Mouse (Mus musculus) adrenal gland, postnatal 36 days (tissue): ENCODE results near the gene Itpkb. TPM values are rescaled to one million over a fixed set of nuclear protein-coding genes. Genes with fewer than 3 reads are reported as not detected.
"Not testable (repeated sequence)": the region's sequence is repeated elsewhere in the genome, so short reads cannot be mapped to it uniquely, and the experiment has no call there.

Experiments used
- DNase-seq, 2 experiments: peaks; one replicate each; pipeline ENCODE4 v3.0.0; 2021; ENCODE audit warnings: mixed read lengths in 1 of 2
- total RNA-seq, 2 experiments: library from RNA; stranded (reverse); gene quantifications; 2 replicates each; pipeline ENCODE4 v1.2.3; 2021

The Itpkb gene
- total RNA-seq, 2 experiments from 2014 or later, result 58.5 to 71.5 TPM

GRCm38 (mm10) chr1:180368112-180368511, 37.8 kb downstream of the Itpkb start:
- no peak for DNase-seq

- no peak for DNase-seq
Measured at GRCm38 (mm10) chr1:180368646-180369045, 38.4 kb downstream of the Itpkb start.

GRCm38 (mm10) chr1:180370858-180371652, 40.8 kb downstream of the Itpkb start:
- DNase-seq, result peak; percentile 36 to 43

GRCm38 (mm10) chr1:180372258-180372657, 42.0 kb downstream of the Itpkb start:
- DNase-seq, result not testable (repeated sequence)

GRCm38 (mm10) chr1:180376598-180376997, 46.3 kb downstream of the Itpkb start:
- DNase-seq, result no peak

DNA sequence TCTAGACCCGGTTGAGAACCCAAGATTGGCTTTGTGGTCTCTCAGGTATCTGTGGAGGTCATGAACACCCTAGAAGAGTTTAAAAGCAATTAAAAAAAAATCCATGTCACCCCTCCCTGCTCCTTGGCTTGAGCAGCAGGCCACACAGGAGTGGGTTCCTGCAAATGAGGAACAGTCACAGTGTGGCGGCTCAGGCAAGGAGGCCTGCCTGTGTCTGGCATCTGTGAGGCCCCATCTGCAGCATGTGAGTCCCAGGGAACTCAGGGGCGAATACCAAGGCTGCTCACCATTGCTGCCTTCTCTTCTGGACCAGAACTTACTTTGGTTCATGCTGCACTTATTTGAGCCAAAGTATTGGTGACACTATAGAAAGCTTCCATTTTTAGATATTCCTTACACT, 49.3 kb downstream of the Itpkb start:
- DNase-seq, result no peak

DNA sequence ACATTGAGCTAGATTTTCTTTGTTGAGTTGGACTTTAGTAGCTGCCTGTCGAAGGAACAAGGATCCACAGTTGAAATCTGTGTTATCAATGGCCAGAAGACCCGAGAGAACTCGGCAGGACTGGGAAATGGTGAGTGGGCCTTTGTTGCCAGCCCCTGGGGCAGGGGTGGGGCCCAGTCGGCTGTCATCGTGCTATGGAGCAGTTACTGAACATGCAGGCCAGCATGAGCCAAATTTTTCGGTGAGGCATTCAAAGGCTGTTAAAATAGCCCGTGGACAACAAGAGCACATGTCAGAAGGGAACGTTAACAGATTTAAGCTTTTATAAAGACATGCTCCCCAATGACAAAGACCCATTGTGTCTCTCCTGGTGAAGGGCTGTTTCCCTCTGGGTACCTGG, 52.1 kb downstream of the Itpkb start:
- DNase-seq, result no peak

DNA sequence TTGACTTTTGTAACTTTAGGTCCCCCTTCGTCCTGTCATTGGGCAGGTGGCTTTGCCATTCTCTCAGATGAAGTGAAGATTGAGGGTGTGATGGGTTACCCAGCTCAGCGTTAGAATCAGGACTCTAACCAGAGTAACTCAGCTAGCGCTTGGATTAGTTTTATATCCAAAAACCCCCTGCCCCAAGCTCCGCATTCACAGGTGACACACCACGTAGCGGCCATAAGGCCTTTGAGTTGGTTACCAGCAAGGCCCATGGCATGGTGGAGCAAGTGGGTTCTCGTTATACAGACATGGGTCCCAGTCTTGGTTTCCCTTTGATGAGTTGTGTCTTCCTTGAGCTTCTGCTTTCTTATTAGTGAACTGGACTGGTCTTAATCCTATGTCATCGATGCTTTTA, 53.6 kb downstream of the Itpkb start:
- DNase-seq, result no peak

DNA sequence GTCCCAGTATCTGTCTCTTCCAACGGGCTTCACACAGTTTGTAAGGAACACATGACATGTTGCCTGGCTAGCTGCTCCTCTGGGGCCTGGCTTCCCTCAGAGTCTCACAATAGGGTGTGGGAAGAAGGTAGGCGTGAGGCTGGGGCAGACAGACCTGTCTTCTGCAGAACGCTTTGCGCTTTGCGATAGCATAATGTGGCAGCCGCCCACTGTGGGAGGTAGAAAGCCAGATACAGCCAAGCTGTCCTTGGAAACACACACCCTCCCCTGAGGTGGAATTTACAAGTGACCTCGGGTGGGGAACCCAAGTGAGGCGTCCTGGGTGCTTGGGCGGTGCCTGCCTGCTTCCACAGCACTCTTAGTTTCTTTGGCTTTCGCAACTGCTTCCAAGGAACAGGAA, 54.2 kb downstream of the Itpkb start:
- peak; percentile 48 to 58 for DNase-seq

DNA sequence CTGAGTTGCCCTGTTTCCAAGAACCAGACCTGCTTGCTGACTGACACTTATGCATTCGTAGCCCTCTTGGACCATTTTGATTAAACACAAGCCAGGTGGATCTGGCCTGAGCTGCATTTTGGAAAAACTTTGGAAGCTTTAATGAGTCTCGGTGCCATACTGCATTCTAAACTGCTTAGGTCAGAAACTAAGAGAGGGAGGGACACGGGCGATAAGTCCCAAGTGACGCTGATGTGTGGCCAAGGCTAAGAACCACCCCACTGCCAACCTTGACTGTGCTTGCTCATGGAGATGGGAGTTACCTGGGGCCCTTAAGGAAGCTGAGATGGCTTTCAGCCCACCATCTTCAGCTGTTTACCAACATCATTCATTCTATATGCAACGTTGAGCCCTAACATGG, 55.0 kb downstream of the Itpkb start:
- DNase-seq, result no peak

- peak; percentile 99 to 100 for DNase-seq
Measured at GRCm38 (mm10) chr1:180386951-180387749, 56.9 kb downstream of the Itpkb start.

DNA sequence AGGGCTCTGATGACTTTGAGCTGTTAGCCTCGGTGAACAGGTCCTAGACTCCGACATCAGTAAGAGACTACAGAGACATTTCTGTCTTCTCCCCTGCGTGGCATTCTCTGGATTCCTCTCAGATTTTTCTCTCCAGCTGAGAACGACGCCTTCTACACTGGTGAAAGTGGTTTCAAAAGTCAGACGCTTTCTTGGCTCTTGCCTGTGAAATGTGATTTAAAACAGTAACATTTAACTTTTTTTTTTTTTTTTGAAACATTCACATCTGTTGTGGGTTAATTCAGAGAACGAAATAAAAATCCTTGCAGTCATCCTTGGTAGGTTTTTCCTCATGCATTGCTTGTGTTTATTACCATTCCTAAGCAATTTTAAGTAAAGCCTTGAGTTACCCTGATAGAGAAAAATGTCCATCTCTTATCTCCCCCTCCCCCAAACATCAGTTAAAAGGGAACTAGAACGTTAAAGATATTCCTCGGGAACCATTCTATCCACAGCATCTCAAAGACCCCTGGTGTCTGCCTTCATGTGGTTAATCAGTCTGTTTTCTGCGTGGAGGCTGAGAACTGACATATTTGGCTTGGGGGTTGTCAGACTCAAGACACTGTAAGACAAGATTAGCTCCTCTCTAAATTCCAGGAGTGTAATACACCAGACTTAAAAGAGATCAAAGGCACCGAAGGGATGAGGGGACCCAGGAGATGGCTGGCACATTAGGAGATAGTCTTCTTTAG, 57.6 kb downstream of the Itpkb start:
- no peak for DNase-seq

GRCm38 (mm10) chr1:180388481-180388880, 58.2 kb downstream of the Itpkb start:
- no peak for DNase-seq

DNA sequence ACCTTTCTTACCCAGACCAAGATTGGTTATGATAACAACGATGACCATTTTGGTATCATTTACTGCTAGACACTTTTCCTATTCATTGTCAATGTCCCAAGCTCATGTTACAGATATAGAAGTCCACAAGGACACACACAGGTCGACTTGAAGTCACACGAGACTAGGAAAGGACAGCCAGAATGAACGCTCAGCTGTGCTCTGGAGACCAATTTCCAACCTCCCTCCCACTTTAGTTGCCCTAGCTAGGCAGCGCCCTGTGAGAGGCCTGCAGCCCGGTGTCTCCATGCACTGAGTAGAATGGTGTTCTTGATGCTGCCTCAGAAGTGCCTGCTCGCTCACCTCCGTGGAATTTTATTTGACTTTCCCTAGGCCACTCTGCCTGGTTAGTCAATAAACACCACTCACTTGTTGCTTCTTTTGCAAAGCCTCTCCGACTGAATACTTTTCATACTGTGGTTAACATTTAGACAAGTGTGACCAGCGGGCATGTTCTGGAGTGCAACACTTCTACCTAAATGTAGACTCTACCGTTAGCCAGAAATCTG, 59.0 kb downstream of the Itpkb start:
- DNase-seq, result not testable (repeated sequence)

DNA sequence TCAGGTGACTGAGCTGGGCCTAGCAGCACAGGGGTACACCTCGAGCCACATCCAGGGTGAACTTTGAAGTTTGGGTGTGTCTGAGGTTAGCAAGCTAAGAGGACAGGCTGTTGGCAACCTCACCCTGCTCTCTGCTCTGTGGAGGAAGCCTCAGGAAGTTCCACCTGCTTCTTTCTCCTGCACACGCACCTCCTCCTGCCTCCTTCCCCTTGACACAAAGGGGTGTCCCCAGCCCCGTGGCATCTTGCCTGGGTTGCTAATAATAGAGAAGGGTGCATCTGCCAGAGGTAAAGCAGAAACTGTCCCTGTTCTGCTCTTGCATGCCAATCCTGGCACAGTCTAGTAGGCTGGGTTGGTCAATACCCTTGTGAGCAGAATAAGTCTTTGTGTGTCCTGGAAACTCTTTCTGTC, 60.0 kb downstream of the Itpkb start:
- DNase-seq, result peak in 1 of 2 experiments; percentile 71

GRCm38 (mm10) chr1:180390746-180391574, 60.7 kb downstream of the Itpkb start:
- DNase-seq, result peak in 1 of 2 experiments; percentile 49

DNA sequence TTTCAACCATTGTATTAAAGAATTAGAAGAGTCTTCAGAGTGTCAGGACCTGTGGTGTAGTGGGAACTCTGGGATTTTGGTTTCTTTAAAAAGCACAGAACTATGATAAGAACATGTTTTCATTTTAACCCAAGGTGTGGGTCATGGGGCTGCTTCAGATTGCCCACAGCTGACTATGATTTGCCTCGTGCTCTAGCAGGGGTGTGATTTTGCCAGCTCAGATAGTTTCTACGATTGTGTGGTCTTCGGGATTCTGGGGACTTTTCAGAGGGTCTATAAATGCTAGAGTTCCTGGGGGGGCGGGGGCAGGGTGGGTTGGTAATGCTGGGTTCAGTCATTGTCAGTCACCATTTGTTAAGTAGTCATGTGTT, 61.3 kb downstream of the Itpkb start:
- no peak for DNase-seq

DNA sequence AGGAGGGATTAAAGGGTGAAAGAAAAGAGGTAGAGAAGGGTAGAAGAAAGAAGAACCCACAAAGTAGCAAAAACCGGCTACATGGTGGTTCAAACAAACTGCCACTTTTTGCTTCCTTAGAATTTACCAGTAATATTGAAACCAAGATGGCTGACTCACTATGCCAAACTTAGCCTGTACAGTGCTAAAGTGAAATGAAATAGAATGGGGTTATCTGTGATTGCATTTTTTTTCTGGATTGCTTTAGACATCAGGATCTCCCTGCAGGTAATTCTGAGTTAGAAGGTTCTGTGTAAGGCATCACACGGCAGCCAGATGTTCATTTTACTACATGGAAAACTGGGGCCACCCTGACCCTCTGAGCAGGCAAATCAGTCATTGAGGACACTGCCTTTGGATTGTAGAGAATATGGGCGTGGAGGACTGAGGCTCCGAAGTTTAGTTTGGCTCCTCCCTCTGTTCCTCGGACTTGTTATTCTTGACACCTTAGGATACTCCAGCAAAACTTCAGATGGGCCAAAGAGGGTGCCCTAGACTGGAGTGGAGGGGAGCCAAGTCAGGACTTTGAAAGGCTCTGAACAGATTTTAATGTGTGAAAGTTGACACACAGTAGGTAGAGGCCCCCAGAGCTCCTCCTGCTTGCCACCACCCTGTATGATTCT, 62.0 kb downstream of the Itpkb start:
- no peak for DNase-seq

DNA sequence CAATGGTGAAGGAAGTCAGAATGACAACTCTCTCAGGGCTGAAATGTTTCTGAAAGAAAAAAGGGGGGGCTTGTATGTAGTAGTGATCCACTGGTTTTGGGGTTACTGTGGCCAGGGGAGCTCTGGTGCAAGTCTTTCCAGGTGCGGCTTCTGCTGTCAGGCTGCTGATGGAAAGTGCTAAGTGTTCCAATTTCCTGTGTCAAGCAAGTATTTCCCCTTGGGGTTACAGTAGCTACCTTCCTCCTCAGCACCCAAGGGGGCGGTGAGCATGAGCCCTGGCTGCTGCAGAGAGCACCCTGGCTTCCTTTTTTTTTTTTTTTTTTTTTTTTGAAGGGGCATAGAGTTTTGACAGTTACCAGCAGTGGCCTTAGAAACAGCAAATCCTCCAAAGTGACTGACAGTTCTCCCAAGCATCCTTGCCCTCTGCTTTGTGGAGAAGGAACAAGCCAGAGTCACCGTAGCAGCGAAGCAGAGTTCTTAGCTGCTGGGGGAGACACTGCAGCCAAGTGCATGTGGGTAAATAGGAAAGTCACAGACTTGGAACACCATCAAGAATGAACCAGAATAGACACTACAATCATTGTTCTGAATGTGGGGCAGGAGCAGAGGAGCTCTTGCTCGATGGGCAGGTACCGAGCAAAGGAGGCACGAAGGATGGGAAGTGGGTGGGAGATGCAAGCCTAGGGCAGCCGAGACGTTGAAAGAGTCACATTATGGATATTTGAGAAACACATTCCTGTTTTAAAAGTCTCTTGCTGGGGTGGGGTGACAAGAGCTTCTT, 62.9 kb downstream of the Itpkb start:
- no peak for DNase-seq

DNA sequence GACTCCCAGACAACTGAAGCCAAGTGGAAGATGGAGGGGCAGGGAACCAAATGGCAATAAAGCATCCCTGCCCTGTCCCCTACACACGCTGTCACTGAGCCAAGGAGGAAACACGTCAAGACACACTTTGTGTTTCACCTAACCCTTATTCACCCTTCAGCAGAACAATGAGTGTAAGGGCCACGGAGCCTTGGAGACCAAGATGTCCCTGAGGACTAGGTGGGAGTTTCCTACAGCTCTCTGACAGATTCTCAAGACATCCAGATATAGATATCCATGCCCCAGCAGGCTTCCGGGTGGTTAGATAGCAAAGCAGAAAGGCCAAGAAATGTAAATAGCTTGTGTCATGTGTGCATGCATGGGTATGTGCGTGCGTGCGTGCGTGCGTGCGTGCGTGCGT, 63.6 kb downstream of the Itpkb start:
- peak in 1 of 2 experiments; percentile 37 for DNase-seq
